ENCODE assay signal across 25 mouse cellular contexts in the genomic region with DNA sequence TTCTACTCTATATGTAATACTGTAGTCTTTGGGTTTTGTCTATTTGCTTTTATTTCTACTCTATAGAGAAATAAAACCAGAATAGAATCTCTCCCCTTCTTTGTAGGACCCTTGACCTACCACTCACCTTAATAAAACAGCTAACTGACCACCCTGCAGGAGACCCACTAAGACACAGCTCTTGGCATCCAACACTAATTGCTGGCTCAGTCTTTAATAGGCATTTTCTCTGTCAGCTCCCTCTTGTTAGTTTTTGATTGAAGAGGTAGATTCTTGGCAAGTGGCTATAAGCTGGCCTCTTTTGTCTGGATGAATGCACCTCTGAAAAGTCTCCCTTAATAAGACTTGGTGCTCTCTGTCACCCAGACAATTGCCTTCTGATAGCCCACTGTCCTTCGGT.
DNase-seq lines count a peak whose midpoint lies in the region; ATAC-seq and TF ChIP-seq lines count a peak whose summit lies in the region.
"Had no signal": no experiment of that assay in that cellular context is flagged by ENCODE, and none has a peak within 500 bp of the region (broad histone marks: within the 10 kb centered on the region; RNA-seq: fewer than 3 reads in every experiment).

No protein-coding gene starts in this region.

- no peak overlapping the region for H3K4me2 ChIP-seq in forebrain, embryonic 13.5 days
- H3K4me2 ChIP-seq in forebrain, embryonic 11.5 days (ENCODE audit: low read depth, low read length, severe bottlenecking), result no peak overlapping the region
- no peak overlapping the region for H3K4me2 ChIP-seq in hindbrain, embryonic 16.5 days (ENCODE audit: low read length)
- no peak overlapping the region for H3K4me2 ChIP-seq in hindbrain, embryonic 13.5 days
- H3K4me2 ChIP-seq: heart, embryonic 13.5 days; hindbrain, embryonic 12.5 days had no signal

- H3K27me3 ChIP-seq in forebrain, embryonic 13.5 days, result peaks cover 3% of the 10 kb centered on the region; the same call in 1 of the 2 replicates
- no peaks in the 10 kb centered on the region for H3K27me3 ChIP-seq in forebrain, embryonic 11.5 days (ENCODE audit: control insufficient read depth, insufficient read depth, low read length)
- H3K27me3 ChIP-seq in hindbrain, embryonic 16.5 days (replicated peaks; ENCODE audit: control insufficient read depth, insufficient read depth, low read length), result no peaks in the 10 kb centered on the region
- no peaks in the 10 kb centered on the region for H3K27me3 ChIP-seq in hindbrain, embryonic 13.5 days
- H3K27me3 ChIP-seq: heart, embryonic 13.5 days; hindbrain, embryonic 12.5 days had no signal

- H3K4me1 ChIP-seq in forebrain, embryonic 13.5 days, result peaks cover 15% of the 10 kb centered on the region
- no peaks in the 10 kb centered on the region for H3K4me1 ChIP-seq in forebrain, embryonic 11.5 days (replicated peaks; ENCODE audit: control insufficient read depth, insufficient read depth, low read length)
- H3K4me1 ChIP-seq in hindbrain, embryonic 16.5 days (ENCODE audit: control insufficient read depth, insufficient read depth, low read depth, low read length), result no peaks in the 10 kb centered on the region
- H3K4me1 ChIP-seq in hindbrain, embryonic 13.5 days (replicated peaks), result no peaks in the 10 kb centered on the region
- H3K4me1 ChIP-seq: heart, embryonic 10.5 days; heart, embryonic 13.5 days; hindbrain, embryonic 12.5 days had no signal

- no peak overlapping the region for H3K9ac ChIP-seq in forebrain, embryonic 13.5 days
- H3K9ac ChIP-seq in forebrain, embryonic 11.5 days (ENCODE audit: low read length), result no peak overlapping the region
- no peak overlapping the region for H3K9ac ChIP-seq in hindbrain, embryonic 16.5 days (ENCODE audit: low read depth, low read length)
- no peak overlapping the region for H3K9ac ChIP-seq in hindbrain, embryonic 13.5 days
- H3K9ac ChIP-seq: heart, embryonic 13.5 days; hindbrain, embryonic 12.5 days had no signal

- DNase-seq in forebrain, embryonic 11.5 days (ENCODE audit: low spot score), result no peak
- peak; percentile 31 for DNase-seq in retina, postnatal 1 day
- no peak for DNase-seq in retina, embryonic 14.5 days (ENCODE audit: low spot score)
- DNase-seq in gastrocnemius, adult 2 months, result no peak
- DNase-seq: adrenal gland, postnatal 10 days; adrenal gland, postnatal 36 days; cerebellum, adult 11 months; cerebellum, adult 2 months; cerebellum, adult 9-11 months; cerebellum, postnatal 25 days; embryo, embryonic 11 days; gastrocnemius, postnatal 10 days; gastrocnemius, postnatal 36 days; heart, adult 2 months; heart, postnatal 14 days; heart, postnatal 4 days; kidney, adult 2 months had no signal

- TF ChIP-seq CTCF in gastrocnemius, adult 2 months (IDR thresholded peaks at IDR 0.05), result no peak

- intact Hi-C loops in gastrocnemius, adult 2 months (cut with DNase I), result no loop called here

- H3K36me3 ChIP-seq in forebrain, embryonic 13.5 days (ENCODE audit: poor library complexity, severe bottlenecking), result no peaks in the 10 kb centered on the region
- H3K36me3 ChIP-seq in forebrain, embryonic 11.5 days (ENCODE audit: control insufficient read depth, insufficient read depth, low read length), result no peaks in the 10 kb centered on the region
- H3K36me3 ChIP-seq in hindbrain, embryonic 16.5 days (ENCODE audit: control insufficient read depth, insufficient read depth, low read length), result no peaks in the 10 kb centered on the region
- no peaks in the 10 kb centered on the region for H3K36me3 ChIP-seq in hindbrain, embryonic 13.5 days
- H3K36me3 ChIP-seq: heart, embryonic 10.5 days; heart, embryonic 13.5 days; hindbrain, embryonic 12.5 days had no signal

- no peaks in the 10 kb centered on the region for H3K9me3 ChIP-seq in forebrain, embryonic 13.5 days (replicated peaks)
- H3K9me3 ChIP-seq in forebrain, embryonic 11.5 days (ENCODE audit: control insufficient read depth, low read length), result no peaks in the 10 kb centered on the region
- no peaks in the 10 kb centered on the region for H3K9me3 ChIP-seq in hindbrain, embryonic 16.5 days (ENCODE audit: control insufficient read depth, low read length)
- H3K9me3 ChIP-seq in hindbrain, embryonic 13.5 days, result no peaks in the 10 kb centered on the region
- H3K9me3 ChIP-seq: heart, embryonic 10.5 days; heart, embryonic 13.5 days; hindbrain, embryonic 12.5 days had no signal

- H3K4me3 ChIP-seq in forebrain, embryonic 13.5 days, result no peak overlapping the region
- no peak overlapping the region for H3K4me3 ChIP-seq in forebrain, embryonic 11.5 days (ENCODE audit: low read depth, low read length)
- no peak overlapping the region for H3K4me3 ChIP-seq in hindbrain, embryonic 16.5 days (ENCODE audit: low read length)
- no peak overlapping the region for H3K4me3 ChIP-seq in hindbrain, embryonic 13.5 days
- no peak overlapping the region for H3K4me3 ChIP-seq in gastrocnemius, adult 2 months
- H3K4me3 ChIP-seq: heart, adult 2 months; heart, embryonic 10.5 days; heart, embryonic 13.5 days; hindbrain, embryonic 12.5 days had no signal

- ATAC-seq in forebrain, embryonic 13.5 days, result peak; percentile 69; the same call in 1 of the 2 replicates
- ATAC-seq in forebrain, embryonic 11.5 days (replicated peaks; ENCODE audit: low FRiP score), result no peak; the same call in 1 of the 2 replicates
- peak; percentile 45; the same call in 1 of the 2 replicates for ATAC-seq in hindbrain, embryonic 16.5 days
- no peak for ATAC-seq in hindbrain, embryonic 13.5 days (ENCODE audit: low FRiP score)
- ATAC-seq: CD4-positive, CD25-positive, alpha-beta regulatory T cell, adult 4 months; intestine, postnatal 0 days had no signal

- no peak overlapping the region for H3K27ac ChIP-seq in forebrain, embryonic 13.5 days
- no peak overlapping the region for H3K27ac ChIP-seq in forebrain, embryonic 11.5 days (ENCODE audit: low read depth, low read length)
- H3K27ac ChIP-seq in hindbrain, embryonic 16.5 days (ENCODE audit: low read depth, low read length), result no peak overlapping the region
- H3K27ac ChIP-seq in hindbrain, embryonic 13.5 days, result no peak overlapping the region
- no peak overlapping the region for H3K27ac ChIP-seq in gastrocnemius, adult 2 months
- H3K27ac ChIP-seq: heart, adult 2 months; heart, embryonic 10.5 days; heart, embryonic 13.5 days; hindbrain, embryonic 12.5 days had no signal

- WGBS in forebrain, embryonic 13.5 days, result 3% methylated on average over 1 of the region's 1 CpGs
- 12% methylated on average over 1 of the region's 1 CpGs for WGBS in forebrain, embryonic 11.5 days
- 26% methylated on average over 1 of the region's 1 CpGs for WGBS in hindbrain, embryonic 16.5 days
- 44% methylated on average over 1 of the region's 1 CpGs for WGBS in hindbrain, embryonic 13.5 days

Comparison
In these comparisons a context has a peak if more than half of its experiments do, and no peak if none do; other contexts are left out.
1. ATAC-seq: peak in forebrain, embryonic 13.5 days (single experiment) and hindbrain, embryonic 16.5 days (single experiment); none in forebrain, embryonic 11.5 days (single experiment) and hindbrain, embryonic 13.5 days (single experiment).